Mouse (Mus musculus) stomach, embryonic 14.5 days (tissue): ENCODE measurements at regions not wholly inside any gene's neighbourhood (a gene's known extent, or its start where the extent isn't known, plus 50 kb on each side); places are given as distances from the start of the nearest gene placed in this dataset.

ENCODE experiments used
- ATAC-seq: fragments of 200-750 bp; cut with Nextera tagmentation; 2 replicates; pipeline ENCODE4 v1.8.0; 2017; ENCODE audit warnings: low read depth, moderate TSS enrichment; ENCODE audit not compliant: insufficient number of reproducible peaks, insufficient read depth, low FRiP score
- H3K27ac ChIP-seq: fragments of 300-500 bp; sonication (generic); 2 replicates; pipeline ENCODE4 v1.5.1; 2014; ENCODE audit warnings: mild to moderate bottlenecking, low read length, moderate library complexity, mixed read lengths
- H3K27me3 ChIP-seq: fragments of 300-500 bp; sonication (generic); 2 replicates; pipeline ENCODE4 v1.6.1; 2014; ENCODE audit warnings: low read length, control low read depth, mixed read lengths; ENCODE audit not compliant: control insufficient read depth, insufficient read depth
- H3K36me3 ChIP-seq: fragments of 300-500 bp; sonication (generic); 2 replicates; pipeline ENCODE4 v1.6.1; 2014; ENCODE audit warnings: mild to moderate bottlenecking, control low read depth, low read length, moderate library complexity, mixed read lengths; ENCODE audit not compliant: control insufficient read depth, insufficient read depth
- H3K4me1 ChIP-seq: fragments of 300-500 bp; sonication (generic); 2 replicates; pipeline ENCODE4 v1.6.1; 2014; ENCODE audit warnings: low read length, control low read depth, mixed read lengths; ENCODE audit not compliant: control insufficient read depth, insufficient read depth
- H3K4me2 ChIP-seq: fragments of 300-500 bp; sonication (generic); replicated peaks from 2 replicates; pipeline ENCODE4 v1.6.1; 2014; ENCODE audit warnings: low read depth, low read length, control low read depth
- H3K4me3 ChIP-seq: fragments of 300-500 bp; sonication (generic); 2 replicates; pipeline ENCODE4 v1.5.1; 2014; ENCODE audit warnings: low read depth, low read length, control low read depth
- H3K9ac ChIP-seq: fragments of 300-500 bp; sonication (generic); replicated peaks from 2 replicates; pipeline ENCODE4 v1.6.1; 2014; ENCODE audit warnings: low read depth, mild to moderate bottlenecking, control low read depth, low read length, moderate library complexity, mixed read lengths
- H3K9me3 ChIP-seq: fragments of 300-500 bp; sonication (generic); 2 replicates; pipeline ENCODE4 v1.6.1; 2016; ENCODE audit warnings: low read depth, low read length, control low read depth; ENCODE audit not compliant: control insufficient read depth
- WGBS: fragments of 180-500 bp; shearing (Covaris S2); extraction: QIAGEN DNeasy Blood & Tissue Kit; methylation state at CpG from one replicate; pipeline ENCODE4 v1.1.7; 2014; 5-methylcytosine and 5-hydroxymethylcytosine counted together

DNA sequence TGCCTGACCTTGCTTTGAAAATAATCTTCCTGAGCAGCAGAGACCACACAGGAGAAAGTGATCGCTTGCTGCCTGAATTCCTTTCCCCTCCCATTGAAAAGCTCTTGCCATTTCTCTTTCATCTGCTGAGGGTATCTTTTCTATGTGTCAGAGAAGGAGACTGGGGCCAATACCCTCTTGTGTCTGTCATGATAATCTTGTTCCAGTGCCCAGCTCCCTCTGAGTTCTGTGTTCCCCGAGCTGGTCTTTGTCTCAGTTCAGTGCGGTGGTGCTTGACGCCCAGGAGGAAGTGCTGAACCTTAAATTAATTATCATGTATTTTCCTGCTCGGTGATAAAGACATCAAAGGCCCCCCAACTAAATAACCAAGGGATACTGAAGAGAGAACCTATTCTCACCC lies 475.4 kb downstream of the Fgf9 start:
- Histone ChIP-seq H3K9me3 (no peaks in the 10 kb centered on the region), H3K36me3 (no peaks in the 10 kb centered on the region), H3K9ac (no peak overlapping the region), H3K4me3 (no peak overlapping the region), H3K27me3 (no peaks in the 10 kb centered on the region), H3K27ac (no peak overlapping the region), H3K4me2 (no peak overlapping the region), H3K4me1 (no peaks in the 10 kb centered on the region)
- WGBS, result 18% methylated on average over 5 of the region's 5 CpGs
- no peak for ATAC-seq

DNA sequence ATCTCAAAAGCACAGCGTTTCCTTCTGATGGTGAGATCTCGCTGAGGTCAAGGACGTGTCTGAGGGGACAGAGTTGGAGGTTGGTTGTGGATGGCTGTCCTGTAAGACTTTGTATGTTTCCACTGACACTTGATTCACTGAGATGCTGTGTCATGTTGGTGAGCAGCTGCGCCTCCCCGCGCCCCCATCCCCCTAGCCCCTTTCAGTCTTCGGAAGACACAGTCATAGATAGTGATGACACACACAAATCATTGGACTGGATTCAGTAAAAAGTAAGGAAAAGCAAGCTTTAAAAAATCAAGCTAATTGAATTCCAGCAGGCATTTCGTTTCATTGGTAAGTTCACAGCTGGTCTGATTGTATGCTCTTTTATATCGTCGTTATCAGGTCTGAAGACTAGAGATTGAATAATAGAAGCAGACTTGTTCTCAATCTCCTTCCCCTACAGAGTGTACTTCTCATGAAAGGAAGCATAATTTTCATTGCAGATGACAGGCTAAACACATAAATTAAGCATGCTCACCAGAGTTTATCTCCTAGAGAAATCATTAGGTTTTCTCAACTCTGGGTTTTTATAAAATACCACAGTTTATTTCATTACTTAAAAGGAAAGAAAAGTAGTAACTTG lies 472.9 kb downstream of the Fgf9 start:
- H3K27me3 ChIP-seq, result no peaks in the 10 kb centered on the region
- H3K36me3 ChIP-seq, result no peaks in the 10 kb centered on the region
- no peaks in the 10 kb centered on the region for H3K4me1 ChIP-seq
- no peak overlapping the region for H3K4me3 ChIP-seq
- no peak overlapping the region for H3K9ac ChIP-seq
- ATAC-seq, result no peak
- H3K4me2 ChIP-seq, result no peak overlapping the region
- 82% methylated on average over 10 of the region's 10 CpGs for WGBS
- H3K9me3 ChIP-seq, result no peaks in the 10 kb centered on the region
- H3K27ac ChIP-seq, result no peak overlapping the region

DNA sequence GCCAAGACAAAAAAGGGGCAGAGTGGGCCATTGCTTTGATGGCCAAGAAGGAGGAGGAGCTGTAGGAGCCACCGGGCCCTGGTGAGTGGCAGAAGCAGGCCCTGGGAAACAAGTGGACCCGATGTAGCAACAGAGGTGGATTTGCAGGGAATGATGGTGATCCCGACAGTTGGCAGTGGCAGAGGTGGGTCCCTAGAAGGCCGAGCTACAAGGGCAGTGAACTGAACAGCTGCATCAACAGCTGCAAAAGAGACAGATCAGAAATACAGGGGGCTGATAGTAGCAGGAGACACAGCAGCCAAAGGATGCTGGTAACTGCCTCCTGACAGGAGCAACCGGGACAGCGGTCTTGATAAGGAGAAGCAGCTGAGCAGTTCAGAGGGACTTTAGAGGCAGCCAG lies 467.8 kb downstream of the Fgf9 start:
- Histone ChIP-seq H3K9me3 (no peaks in the 10 kb centered on the region), H3K9ac (no peak overlapping the region), H3K27me3 (no peaks in the 10 kb centered on the region), H3K4me2 (no peak overlapping the region), H3K36me3 (no peaks in the 10 kb centered on the region), H3K27ac (no peak overlapping the region), H3K4me1 (no peaks in the 10 kb centered on the region), H3K4me3 (no peak overlapping the region)
- 71% methylated on average over 6 of the region's 6 CpGs for WGBS
- ATAC-seq, result no peak

DNA sequence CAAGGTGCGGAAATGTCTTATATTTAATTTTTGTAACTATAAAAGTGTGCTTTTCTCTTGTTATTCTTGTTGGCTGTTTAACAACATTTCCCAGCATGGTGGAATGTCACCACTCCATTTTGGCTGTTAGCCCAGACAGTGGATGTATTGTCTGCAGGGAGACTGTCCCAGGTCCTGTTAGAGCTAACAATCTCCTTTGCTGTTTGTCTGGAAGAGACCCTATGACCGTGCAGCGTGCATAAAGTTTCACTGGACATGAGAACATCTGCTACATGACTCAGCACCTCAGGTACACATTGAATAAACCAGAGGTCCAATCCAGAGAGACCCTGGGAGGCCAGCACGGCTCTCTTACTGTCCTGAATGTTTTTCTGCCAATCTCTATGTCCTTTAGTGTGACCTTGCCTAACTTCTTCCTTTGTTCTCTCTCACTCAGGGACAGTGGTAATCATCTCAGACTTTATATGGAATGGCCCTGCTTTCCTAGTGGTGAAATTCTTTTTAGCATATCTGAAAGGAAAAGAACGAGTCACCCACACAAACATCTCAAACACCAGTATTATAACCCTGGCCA lies 450.7 kb downstream of the Fgf9 start:
- 62% methylated on average over 5 of the region's 5 CpGs for WGBS

DNA sequence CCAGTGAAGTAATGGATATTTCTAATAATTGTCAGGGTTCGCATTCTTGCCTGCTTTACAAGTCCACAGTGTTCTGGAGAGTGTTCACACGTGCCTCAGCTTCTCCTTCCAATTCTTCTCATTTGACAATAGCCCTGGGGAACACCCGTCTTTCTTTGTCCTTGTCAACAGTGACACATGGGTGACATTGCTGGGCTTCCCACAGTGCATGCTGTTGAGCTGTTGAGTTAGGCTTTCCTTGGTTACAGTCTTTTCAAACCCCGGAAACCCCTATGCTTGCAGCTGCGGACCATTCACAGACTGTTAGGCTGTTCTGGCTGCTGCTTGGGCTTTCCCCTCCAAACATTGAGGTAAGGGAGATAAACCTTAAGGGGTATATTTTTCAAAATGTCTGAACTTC lies 450.0 kb downstream of the Fgf9 start:
- no peak overlapping the region for H3K4me3 ChIP-seq
- H3K4me1 ChIP-seq, result no peaks in the 10 kb centered on the region
- ATAC-seq, result no peak
- no peak overlapping the region for H3K9ac ChIP-seq
- WGBS, result 73% methylated on average over 5 of the region's 5 CpGs
- H3K36me3 ChIP-seq, result no peaks in the 10 kb centered on the region
- H3K27ac ChIP-seq, result no peak overlapping the region
- no peak overlapping the region for H3K4me2 ChIP-seq
- no peaks in the 10 kb centered on the region for H3K9me3 ChIP-seq
- H3K27me3 ChIP-seq, result no peaks in the 10 kb centered on the region

More for the DNA sequence above, 450.7 kb downstream of the Fgf9 start:
- H3K4me2 ChIP-seq, result no peak overlapping the region
- ATAC-seq, result no peak
- H3K4me1 ChIP-seq, result no peaks in the 10 kb centered on the region
- H3K9me3 ChIP-seq, result no peaks in the 10 kb centered on the region
- H3K27me3 ChIP-seq, result no peaks in the 10 kb centered on the region
- no peak overlapping the region for H3K9ac ChIP-seq
- no peak overlapping the region for H3K27ac ChIP-seq
- no peak overlapping the region for H3K4me3 ChIP-seq
- no peaks in the 10 kb centered on the region for H3K36me3 ChIP-seq

DNA sequence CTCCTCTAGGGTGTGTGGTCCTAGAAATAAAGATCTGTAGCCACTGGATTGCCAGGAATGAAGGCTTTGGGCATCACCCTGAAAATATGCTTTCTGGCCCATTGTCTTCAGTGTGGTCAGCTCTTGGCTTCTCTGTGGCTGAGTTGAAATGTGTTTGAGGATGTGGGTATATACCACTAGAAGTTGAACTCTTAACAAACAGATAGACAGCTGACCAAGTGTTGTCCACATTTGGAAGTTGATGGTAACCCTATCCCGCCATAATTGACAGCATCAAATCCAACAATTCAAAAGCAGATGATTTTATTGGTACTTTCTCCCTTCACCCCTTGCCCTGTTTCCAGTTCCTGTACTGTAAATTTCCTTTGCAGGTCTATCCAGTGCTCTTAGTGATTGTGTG lies 448.7 kb downstream of the Fgf9 start:
- WGBS, result 93% methylated on average over 1 of the region's 1 CpGs
- Histone ChIP-seq H3K27ac (no peak overlapping the region), H3K27me3 (no peaks in the 10 kb centered on the region), H3K4me2 (no peak overlapping the region), H3K9ac (no peak overlapping the region), H3K9me3 (no peaks in the 10 kb centered on the region), H3K4me3 (no peak overlapping the region), H3K4me1 (no peaks in the 10 kb centered on the region), H3K36me3 (no peaks in the 10 kb centered on the region)
- no peak for ATAC-seq

DNA sequence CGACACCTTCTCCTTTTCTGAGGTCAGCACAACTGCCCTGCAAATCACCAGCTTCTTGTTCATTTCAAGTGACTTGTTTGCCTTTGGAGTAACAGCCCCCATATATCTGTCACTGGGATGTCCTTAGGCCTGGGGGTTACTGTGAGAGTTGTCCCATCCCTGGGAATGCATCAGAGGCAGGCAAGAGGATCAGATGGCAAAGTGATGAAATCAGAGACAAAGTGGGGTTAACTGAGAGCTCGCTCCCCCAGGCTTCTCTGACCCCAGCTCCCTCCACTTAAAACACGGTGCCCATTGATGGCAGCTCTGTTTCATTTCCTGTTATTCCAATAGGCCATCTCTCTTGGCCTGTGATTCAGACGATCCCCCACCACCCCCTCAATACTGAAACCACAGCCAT lies 446.2 kb downstream of the Fgf9 start:
- 28% methylated on average over 4 of the region's 4 CpGs for WGBS
- Histone ChIP-seq H3K9me3 (no peaks in the 10 kb centered on the region), H3K27me3 (no peaks in the 10 kb centered on the region), H3K36me3 (no peaks in the 10 kb centered on the region), H3K27ac (no peak overlapping the region), H3K9ac (no peak overlapping the region), H3K4me1 (no peaks in the 10 kb centered on the region), H3K4me3 (no peak overlapping the region), H3K4me2 (no peak overlapping the region)
- no peak for ATAC-seq

DNA sequence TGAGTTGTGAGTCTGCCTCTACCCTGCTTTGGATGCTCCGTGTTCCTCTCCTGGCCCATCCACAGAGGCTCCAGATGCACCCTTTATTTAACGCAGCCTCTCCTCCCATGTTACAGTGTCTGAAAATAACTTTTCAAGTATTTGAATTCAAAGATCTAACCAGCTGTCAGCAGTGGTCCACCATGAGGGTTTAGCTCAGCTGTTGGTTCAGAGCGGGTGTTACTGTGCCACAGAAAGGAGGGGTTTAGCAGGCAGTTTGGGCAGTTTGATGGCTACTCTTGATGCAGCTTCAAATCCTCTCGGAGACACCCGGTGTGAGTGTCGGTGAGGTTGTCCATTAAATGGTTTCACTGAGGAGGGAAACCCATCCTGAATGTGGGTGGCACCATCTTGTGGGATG lies 441.8 kb downstream of the Fgf9 start:
- no peak for ATAC-seq
- H3K9me3 ChIP-seq, result no peaks in the 10 kb centered on the region
- 94% methylated on average over 6 of the region's 6 CpGs for WGBS
- no peak overlapping the region for H3K4me2 ChIP-seq
- no peak overlapping the region for H3K4me3 ChIP-seq
- H3K9ac ChIP-seq, result no peak overlapping the region
- H3K36me3 ChIP-seq, result no peaks in the 10 kb centered on the region
- H3K27ac ChIP-seq, result no peak overlapping the region
- H3K4me1 ChIP-seq, result peaks cover 3% of the 10 kb centered on the region; the same call in 1 of the 2 replicates
- H3K27me3 ChIP-seq, result no peaks in the 10 kb centered on the region

DNA sequence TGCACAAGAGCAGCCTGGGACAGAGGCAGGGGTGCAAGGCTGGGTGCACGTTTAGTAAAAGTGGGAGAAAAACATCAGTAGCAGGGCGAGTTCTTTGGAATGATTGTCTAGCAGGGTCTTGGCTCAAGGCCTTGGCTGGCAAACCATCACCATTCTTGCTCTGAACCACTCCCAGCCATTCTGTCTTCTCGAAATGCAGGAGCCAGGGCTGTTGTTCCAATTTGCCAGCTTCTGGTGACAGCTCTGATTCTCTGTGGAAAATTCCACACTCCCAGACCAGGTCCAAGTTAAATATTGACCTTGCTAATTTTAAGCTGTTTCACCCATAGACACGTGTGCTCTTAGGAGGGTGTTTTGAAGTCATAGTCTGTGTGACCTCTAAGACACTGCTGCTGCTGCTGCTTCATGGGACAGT lies 441.2 kb downstream of the Fgf9 start:
- Histone ChIP-seq H3K9me3 (no peaks in the 10 kb centered on the region), H3K9ac (no peak overlapping the region), H3K4me1 (peaks cover 3% of the 10 kb centered on the region; the same call in 1 of the 2 replicates), H3K27me3 (no peaks in the 10 kb centered on the region), H3K36me3 (no peaks in the 10 kb centered on the region), H3K4me3 (no peak overlapping the region), H3K27ac (no peak overlapping the region), H3K4me2 (no peak overlapping the region)
- WGBS, result 53% methylated on average over 4 of the region's 4 CpGs
- ATAC-seq, result no peak
